Mouse (Mus musculus): ENCODE results near the gene Grk2. TPM values are rescaled to one million over a fixed set of nuclear protein-coding genes. Genes with fewer than 3 reads are reported as not detected.
A peak's percentile ranks its signal among the peaks of the same experiment; 100 is the strongest.

Grk2 gene
- polyA plus RNA-seq, 1 experiment from 2014 or later: 19.2 TPM

DNA sequence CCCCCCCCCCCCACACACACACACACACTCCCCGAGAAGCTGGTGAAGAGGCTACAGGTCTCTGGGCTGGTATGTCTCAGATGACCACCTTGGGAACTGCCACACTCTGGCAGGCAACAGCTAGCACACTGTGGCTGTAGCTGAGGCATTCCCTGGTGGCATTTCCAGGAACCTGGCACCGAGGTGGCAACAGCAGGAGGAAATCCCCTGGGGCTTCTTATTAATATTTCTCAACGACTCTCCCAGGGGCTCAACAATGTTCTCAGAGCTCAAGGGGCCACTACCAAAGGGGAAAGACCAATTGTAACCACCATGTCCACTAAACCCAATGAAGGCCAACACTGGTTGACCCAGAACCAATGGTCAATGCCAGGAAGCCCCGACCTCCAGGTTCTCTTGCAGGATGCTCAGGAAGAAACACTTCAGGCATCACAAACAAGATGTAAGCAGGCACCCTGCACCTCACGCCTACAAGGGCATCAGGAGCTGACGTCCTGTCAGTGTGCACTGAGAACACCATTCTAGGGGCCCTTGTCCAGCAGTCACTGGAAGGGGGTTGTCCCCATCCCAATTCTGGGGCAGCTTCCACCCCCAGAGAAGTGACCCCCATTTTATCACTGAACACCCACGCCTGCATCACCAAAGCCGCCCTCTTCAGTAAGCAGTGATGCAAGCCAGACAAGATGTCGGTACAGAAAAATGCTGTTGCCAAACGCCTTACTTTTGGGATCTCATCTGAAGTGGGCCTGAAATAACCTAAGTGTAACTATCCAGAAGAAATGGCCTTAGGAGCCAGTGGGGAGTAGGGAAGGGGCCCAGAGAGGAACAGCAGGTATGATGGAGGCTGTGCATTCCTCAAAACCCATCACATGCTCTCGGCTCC is 4.9 kb downstream of the Grk2 start:
- no peak for ATAC-seq (replicated peaks; ENCODE audit: low FRiP score, low TSS enrichment, low read depth)
- H3K27me3 ChIP-seq (replicated peaks; ENCODE audit: control insufficient read depth, insufficient read depth, low read length): no peaks in the 10 kb centered on the region
- H3K9ac ChIP-seq (ENCODE audit: low read length): no peak overlapping the region
- H3K9me3 ChIP-seq (ENCODE audit: control insufficient read depth, low read length): no peaks in the 10 kb centered on the region
- WGBS: 57% methylated on average over 11 of the region's 11 CpGs
- peaks cover 57% of the 10 kb centered on the region for H3K4me1 ChIP-seq (replicated peaks; ENCODE audit: control insufficient read depth, insufficient read depth, low read length)
- no peak overlapping the region for H3K4me3 ChIP-seq (ENCODE audit: low read depth, low read length)
- DNase-seq (ENCODE audit: low spot score): no peak
- H3K36me3 ChIP-seq (ENCODE audit: control insufficient read depth, insufficient read depth, low read length): no peaks in the 10 kb centered on the region
- peak overlapping the region; percentile 54 for H3K4me2 ChIP-seq (ENCODE audit: low read length)
- peak overlapping the region; percentile 75 for H3K27ac ChIP-seq (ENCODE audit: low read depth)

DNA sequence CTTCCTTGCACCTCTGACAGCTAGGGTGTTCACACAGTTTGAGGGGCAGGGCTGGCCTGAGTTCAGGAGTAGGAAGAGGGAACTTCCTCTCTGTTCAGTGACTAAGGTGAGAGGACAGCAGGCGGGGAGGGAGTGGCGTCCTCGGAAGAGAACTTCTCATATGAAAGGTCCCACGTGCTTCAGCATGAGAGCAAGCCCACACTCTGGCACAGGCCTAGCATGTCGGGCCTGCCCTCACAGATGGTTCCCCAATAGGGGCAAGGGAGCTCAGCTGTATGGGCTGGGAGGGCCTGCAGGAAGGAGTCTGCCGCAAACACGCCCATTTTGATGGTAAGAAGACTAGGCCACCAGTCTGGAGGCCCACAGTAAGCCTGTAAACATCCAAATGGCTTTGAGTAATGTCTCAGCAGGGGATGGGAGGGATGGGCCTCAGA is 5.7 kb downstream of the Grk2 start:
- Histone ChIP-seq H3K9me3 (ENCODE audit: control insufficient read depth, low read length) (no peaks in the 10 kb centered on the region), H3K9ac (ENCODE audit: low read length) (no peak overlapping the region), H3K4me2 (ENCODE audit: low read length) (no peak overlapping the region), H3K4me1 (replicated peaks; ENCODE audit: control insufficient read depth, insufficient read depth, low read length) (peaks cover 57% of the 10 kb centered on the region), H3K4me3 (ENCODE audit: low read depth, low read length) (no peak overlapping the region), H3K27me3 (replicated peaks; ENCODE audit: control insufficient read depth, insufficient read depth, low read length) (no peaks in the 10 kb centered on the region), H3K27ac (ENCODE audit: low read depth) (0 out of 2 replicates have a peak overlapping the region, but pooled peaks have one; percentile 25), H3K36me3 (ENCODE audit: control insufficient read depth, insufficient read depth, low read length) (no peaks in the 10 kb centered on the region)
- ATAC-seq (replicated peaks; ENCODE audit: low FRiP score, low TSS enrichment, low read depth) (no peak), DNase-seq (ENCODE audit: low spot score) (no peak)
- WGBS: 52% methylated on average over 7 of the region's 7 CpGs

- 83% methylated on average over 6 of the region's 6 CpGs for WGBS
- Histone ChIP-seq H3K4me1 (replicated peaks; ENCODE audit: control insufficient read depth, insufficient read depth, low read length) (peaks cover 54% of the 10 kb centered on the region), H3K9ac (ENCODE audit: low read length) (no peak overlapping the region), H3K27me3 (replicated peaks; ENCODE audit: control insufficient read depth, insufficient read depth, low read length) (no peaks in the 10 kb centered on the region), H3K4me2 (ENCODE audit: low read length) (no peak overlapping the region), H3K27ac (ENCODE audit: low read depth) (no peak overlapping the region), H3K4me3 (ENCODE audit: low read depth, low read length) (no peak overlapping the region), H3K9me3 (ENCODE audit: control insufficient read depth, low read length) (no peaks in the 10 kb centered on the region), H3K36me3 (ENCODE audit: control insufficient read depth, insufficient read depth, low read length) (no peaks in the 10 kb centered on the region)
- DNase-seq (ENCODE audit: low spot score) (no peak), ATAC-seq (replicated peaks; ENCODE audit: low FRiP score, low TSS enrichment, low read depth) (no peak)
These were observed 6.3 kb downstream of the Grk2 start for GRCm38 (mm10) chr19:4299574-4300270.

DNA sequence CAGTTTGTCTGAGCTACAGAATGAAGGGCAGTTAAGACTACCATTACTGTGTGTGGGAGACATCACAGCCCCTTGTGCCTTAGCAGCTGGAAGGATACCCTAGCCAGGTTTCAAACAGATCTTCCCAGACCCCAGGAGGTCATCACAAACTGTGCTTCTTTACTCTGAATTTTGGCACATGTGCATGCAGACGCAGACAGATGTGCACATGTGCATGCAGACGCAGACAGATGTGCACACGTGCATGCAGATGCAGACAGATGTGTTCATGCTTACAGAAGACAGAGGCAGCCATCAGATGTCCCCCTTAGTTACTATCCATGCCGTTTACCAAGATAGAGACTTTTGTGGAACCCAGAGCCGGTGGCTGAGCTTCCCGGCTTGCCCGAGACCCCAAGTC is 6.9 kb downstream of the Grk2 start:
- Histone ChIP-seq H3K4me1 (replicated peaks; ENCODE audit: control insufficient read depth, insufficient read depth, low read length) (peaks cover 52% of the 10 kb centered on the region), H3K4me3 (ENCODE audit: low read depth, low read length) (no peak overlapping the region), H3K4me2 (ENCODE audit: low read length) (no peak overlapping the region), H3K36me3 (ENCODE audit: control insufficient read depth, insufficient read depth, low read length) (no peaks in the 10 kb centered on the region), H3K27me3 (replicated peaks; ENCODE audit: control insufficient read depth, insufficient read depth, low read length) (no peaks in the 10 kb centered on the region), H3K9me3 (ENCODE audit: control insufficient read depth, low read length) (no peaks in the 10 kb centered on the region), H3K9ac (ENCODE audit: low read length) (no peak overlapping the region), H3K27ac (ENCODE audit: low read depth) (no peak overlapping the region)
- DNase-seq (ENCODE audit: low spot score) (no peak), ATAC-seq (replicated peaks; ENCODE audit: low FRiP score, low TSS enrichment, low read depth) (no peak)
- WGBS: 89% methylated on average over 7 of the region's 7 CpGs

DNA sequence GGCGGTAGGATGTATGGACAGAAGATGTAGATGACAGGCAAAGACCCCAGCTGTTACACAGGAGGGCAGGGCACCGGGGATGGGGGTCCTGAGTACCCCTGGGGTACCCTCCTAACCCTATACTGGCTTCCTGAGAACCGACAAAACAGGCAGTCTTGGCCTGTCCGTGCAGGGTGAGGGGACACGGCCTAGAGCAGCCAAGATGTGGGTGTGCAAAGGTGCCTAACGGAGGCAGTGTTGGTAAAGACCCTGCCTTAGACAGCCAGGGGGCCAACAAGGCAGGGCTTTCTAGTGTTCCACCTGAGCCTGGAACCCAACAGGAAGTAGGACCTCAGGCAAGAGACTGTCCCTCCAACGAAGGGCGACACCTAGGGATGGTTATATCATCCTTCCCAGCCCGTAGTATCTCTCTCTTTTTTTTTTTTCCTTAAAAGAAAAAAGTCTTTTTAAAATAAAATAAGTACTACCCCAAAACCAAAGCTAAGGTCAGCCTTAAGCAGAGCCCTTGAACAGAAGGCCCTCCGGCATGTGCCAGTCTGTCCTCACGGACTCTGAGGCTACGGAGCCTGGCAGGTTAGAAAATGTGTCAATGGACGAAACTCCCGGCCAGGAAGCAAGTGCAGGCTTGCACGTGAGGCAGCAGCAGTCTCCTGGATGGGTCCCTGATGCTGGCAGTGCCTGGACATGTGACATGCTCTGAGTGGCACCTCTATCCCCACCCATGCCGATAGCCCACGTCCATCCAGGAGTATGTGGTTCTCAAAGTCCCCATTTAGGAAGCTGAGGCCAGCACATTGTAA is 7.5 kb downstream of the Grk2 start:
- DNase-seq (ENCODE audit: low spot score): no peak
- Histone ChIP-seq H3K27ac (ENCODE audit: low read depth) (no peak overlapping the region), H3K9ac (ENCODE audit: low read length) (no peak overlapping the region), H3K27me3 (replicated peaks; ENCODE audit: control insufficient read depth, insufficient read depth, low read length) (no peaks in the 10 kb centered on the region), H3K9me3 (ENCODE audit: control insufficient read depth, low read length) (no peaks in the 10 kb centered on the region), H3K4me2 (ENCODE audit: low read length) (no peak overlapping the region), H3K36me3 (ENCODE audit: control insufficient read depth, insufficient read depth, low read length) (no peaks in the 10 kb centered on the region), H3K4me3 (ENCODE audit: low read depth, low read length) (no peak overlapping the region), H3K4me1 (replicated peaks; ENCODE audit: control insufficient read depth, insufficient read depth, low read length) (peaks cover 46% of the 10 kb centered on the region)
- 89% methylated on average over 17 of the region's 17 CpGs for WGBS
- ATAC-seq (replicated peaks; ENCODE audit: low FRiP score, low TSS enrichment, low read depth): no peak

DNA sequence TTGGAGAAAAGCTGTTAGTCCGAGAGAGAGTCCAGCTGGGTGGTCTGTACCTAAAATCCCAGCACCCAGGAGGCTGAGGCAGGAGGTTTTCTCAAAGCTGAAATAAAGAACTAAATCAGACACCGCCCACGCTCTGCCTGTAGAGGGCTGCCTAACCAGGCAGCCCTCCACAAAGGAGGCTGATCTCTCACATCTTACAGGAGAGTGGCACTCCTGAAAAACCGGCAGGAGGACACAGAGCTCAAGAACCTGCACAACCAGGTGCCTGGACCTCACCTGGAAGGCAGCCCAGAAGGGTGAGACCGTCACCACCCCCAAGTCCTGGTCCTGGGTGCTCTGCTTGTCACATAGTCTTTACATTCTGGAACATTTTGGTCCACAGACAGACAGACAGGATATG is 8.2 kb downstream of the Grk2 start:
- Histone ChIP-seq H3K27ac (ENCODE audit: low read depth) (no peak overlapping the region), H3K4me1 (replicated peaks; ENCODE audit: control insufficient read depth, insufficient read depth, low read length) (peaks cover 39% of the 10 kb centered on the region)
- no peak for DNase-seq (ENCODE audit: low spot score)

GRCm38 (mm10) chr19:4296611-4297010 is 9.4 kb downstream of the Grk2 start:
- peaks cover 27% of the 10 kb centered on the region for H3K4me1 ChIP-seq (replicated peaks; ENCODE audit: control insufficient read depth, insufficient read depth, low read length)
- WGBS: 88% methylated on average over 2 of the region's 2 CpGs
- H3K27ac ChIP-seq (ENCODE audit: low read depth): no peak overlapping the region
- no peak overlapping the region for H3K4me2 ChIP-seq (ENCODE audit: low read length)
- ATAC-seq (replicated peaks; ENCODE audit: low FRiP score, low TSS enrichment, low read depth) (no peak), DNase-seq (ENCODE audit: low spot score) (no peak)
- no peaks in the 10 kb centered on the region for H3K27me3 ChIP-seq (replicated peaks; ENCODE audit: control insufficient read depth, insufficient read depth, low read length)
- H3K9me3 ChIP-seq (ENCODE audit: control insufficient read depth, low read length): no peaks in the 10 kb centered on the region
- no peak overlapping the region for H3K4me3 ChIP-seq (ENCODE audit: low read depth, low read length)
- peaks cover 15% of the 10 kb centered on the region for H3K36me3 ChIP-seq (ENCODE audit: control insufficient read depth, insufficient read depth, low read length)
- H3K9ac ChIP-seq (ENCODE audit: low read length): no peak overlapping the region

More for the DNA sequence above, 8.2 kb downstream of the Grk2 start:
- peaks cover 2% of the 10 kb centered on the region for H3K36me3 ChIP-seq (ENCODE audit: control insufficient read depth, insufficient read depth, low read length)
- WGBS: 92% methylated on average over 5 of the region's 5 CpGs
- H3K4me2 ChIP-seq (ENCODE audit: low read length): no peak overlapping the region
- no peaks in the 10 kb centered on the region for H3K27me3 ChIP-seq (replicated peaks; ENCODE audit: control insufficient read depth, insufficient read depth, low read length)
- H3K4me3 ChIP-seq (ENCODE audit: low read depth, low read length): no peak overlapping the region
- no peak overlapping the region for H3K9ac ChIP-seq (ENCODE audit: low read length)
- no peaks in the 10 kb centered on the region for H3K9me3 ChIP-seq (ENCODE audit: control insufficient read depth, low read length)
- no peak for ATAC-seq (replicated peaks; ENCODE audit: low FRiP score, low TSS enrichment, low read depth)

DNA sequence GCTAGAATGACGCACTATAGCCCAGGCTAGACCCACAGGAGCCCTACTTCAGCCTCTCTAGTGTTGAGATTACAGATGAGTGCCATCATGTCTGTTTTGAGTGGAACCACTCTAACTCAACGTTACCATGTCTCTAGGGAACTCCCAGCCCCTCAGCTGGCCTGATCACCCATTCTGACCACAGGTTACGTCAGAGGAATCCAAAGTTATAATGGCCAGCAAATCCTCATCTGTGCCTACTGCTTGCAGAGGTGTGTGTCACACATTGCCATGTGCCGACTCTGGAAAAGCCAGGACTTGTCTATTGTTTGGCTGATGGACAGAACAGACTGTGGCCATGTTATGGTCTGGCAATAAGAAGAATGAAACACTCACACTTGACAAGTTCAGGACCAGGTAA is 10.6 kb downstream of the Grk2 start:
- WGBS: 86% methylated on average over 4 of the region's 4 CpGs
- Histone ChIP-seq H3K27ac (ENCODE audit: low read depth) (no peak overlapping the region), H3K27me3 (replicated peaks; ENCODE audit: control insufficient read depth, insufficient read depth, low read length) (no peaks in the 10 kb centered on the region), H3K36me3 (ENCODE audit: control insufficient read depth, insufficient read depth, low read length) (peaks cover 27% of the 10 kb centered on the region), H3K9me3 (ENCODE audit: control insufficient read depth, low read length) (no peaks in the 10 kb centered on the region), H3K4me1 (replicated peaks; ENCODE audit: control insufficient read depth, insufficient read depth, low read length) (peaks cover 15% of the 10 kb centered on the region), H3K9ac (ENCODE audit: low read length) (no peak overlapping the region), H3K4me2 (ENCODE audit: low read length) (no peak overlapping the region), H3K4me3 (ENCODE audit: low read depth, low read length) (no peak overlapping the region)
- no peak for DNase-seq (ENCODE audit: low spot score)
- no peak for ATAC-seq (replicated peaks; ENCODE audit: low FRiP score, low TSS enrichment, low read depth)

Measured in intestine, embryonic 14.5 days (tissue).